In genomic region chr2:10375024-10375372, GRCm38 (mm10) we compare ENCODE assay signal across 7 mouse cellular contexts. TPM values are rescaled to one million over a fixed set of nuclear protein-coding genes. Genes with fewer than 3 reads are reported as not detected.
DNase-seq lines count a peak whose midpoint lies in the region; ATAC-seq and TF ChIP-seq lines count a peak whose summit lies in the region.

No protein-coding gene starts in this region.

- intact Hi-C loops in left cerebral cortex, postnatal 36 days (cut with DNase I), result loop anchor here (10.0 kb wide), 1 partner anchor 210 kb away; no protein-coding TSS in a partner anchor

- H3K4me1 ChIP-seq in lung, adult 2 months (ENCODE audit: control insufficient read depth, insufficient read depth, low read length), result peaks cover 8% of the 10 kb centered on the region
- peaks cover 28% of the 10 kb centered on the region for H3K4me1 ChIP-seq in embryonic facial prominence, embryonic 10.5 days
- H3K4me1 ChIP-seq in heart, embryonic 14.5 days (ENCODE audit: control insufficient read depth in 2 of 2, insufficient read depth in 2 of 2, low read length in 2 of 2), result peaks cover 9 to 11% of the 10 kb centered on the region in 2 experiments
- peaks cover 15% of the 10 kb centered on the region; the same call in 1 of the 2 replicates for H3K4me1 ChIP-seq in neural tube, embryonic 12.5 days

- TF ChIP-seq POLR2A in lung, adult 2 months (IDR thresholded peaks at IDR 0.05; ENCODE audit: borderline replicate concordance, extremely low read depth, low read depth, low read length), result no peak

- peak overlapping the region; percentile 58 for H3K9ac ChIP-seq in heart, embryonic 14.5 days (ENCODE audit: low read length)
- peak overlapping the region; percentile 45 for H3K9ac ChIP-seq in neural tube, embryonic 12.5 days

- H3K4me2 ChIP-seq in heart, embryonic 14.5 days (ENCODE audit: low read length), result peak overlapping the region; percentile 99
- H3K4me2 ChIP-seq in neural tube, embryonic 12.5 days (replicated peaks), result peak overlapping the region; percentile 94

- no peak for DNase-seq in lung, adult 2 months
- no peak for DNase-seq in lung, postnatal 14 days
- peak; percentile 61 for DNase-seq in embryonic facial prominence, embryonic 10.5 days (ENCODE audit: low spot score)
- peak; percentile 39 to 44 for DNase-seq in left cerebral cortex, postnatal 36 days (ENCODE audit: low spot score in 2 of 2)
- DNase-seq in urinary bladder, postnatal 10 days (ENCODE audit: low spot score), result no peak

- H3K4me3 ChIP-seq in lung, adult 2 months (replicated peaks; ENCODE audit: extremely low read depth, low read depth, low read length), result peak overlapping the region; percentile 2
- H3K4me3 ChIP-seq in embryonic facial prominence, embryonic 10.5 days, result peak overlapping the region; percentile 68
- peak overlapping the region; percentile 67 to 81 for H3K4me3 ChIP-seq in heart, embryonic 14.5 days (ENCODE audit: control insufficient read depth in 1 of 2, insufficient read depth in 1 of 2, low read depth in 1 of 2, low read length in 2 of 2)
- peak overlapping the region; percentile 48 for H3K4me3 ChIP-seq in neural tube, embryonic 12.5 days

- 2% methylated on average over 22 of the region's 22 CpGs for WGBS in lung, adult 2 months
- WGBS in embryonic facial prominence, embryonic 10.5 days, result under 1% methylated on average over 22 of the region's 22 CpGs
- WGBS in heart, embryonic 14.5 days, result under 1% methylated on average over 22 of the region's 22 CpGs
- WGBS in neural tube, embryonic 12.5 days, result under 1% methylated on average over 22 of the region's 22 CpGs

- no peaks in the 10 kb centered on the region for H3K9me3 ChIP-seq in embryonic facial prominence, embryonic 10.5 days
- H3K9me3 ChIP-seq in heart, embryonic 14.5 days (ENCODE audit: control insufficient read depth, low read length), result no peaks in the 10 kb centered on the region
- no peaks in the 10 kb centered on the region for H3K9me3 ChIP-seq in neural tube, embryonic 12.5 days

- ATAC-seq in heart, embryonic 14.5 days (ENCODE audit: insufficient number of reproducible peaks, insufficient read depth, low FRiP score, low read depth), result no peak
- peak; percentile 30; the same call in 1 of the 2 replicates for ATAC-seq in neural tube, embryonic 12.5 days (ENCODE audit: low FRiP score, low read depth)

- no peaks in the 10 kb centered on the region for H3K36me3 ChIP-seq in embryonic facial prominence, embryonic 10.5 days (replicated peaks)
- H3K36me3 ChIP-seq in heart, embryonic 14.5 days (ENCODE audit: control insufficient read depth, insufficient read depth, low read length), result no peaks in the 10 kb centered on the region
- H3K36me3 ChIP-seq in neural tube, embryonic 12.5 days, result no peaks in the 10 kb centered on the region

- H3K27ac ChIP-seq in embryonic facial prominence, embryonic 10.5 days (replicated peaks), result no peak overlapping the region
- H3K27ac ChIP-seq in heart, embryonic 14.5 days (replicated peaks in 1 of 2; ENCODE audit: control insufficient read depth in 1 of 2, insufficient read depth in 1 of 2, low read depth in 2 of 2, low read length in 2 of 2), result no peak overlapping the region
- H3K27ac ChIP-seq in neural tube, embryonic 12.5 days, result no peak overlapping the region

- no peak for TF ChIP-seq CTCF in lung, adult 2 months (IDR thresholded peaks at IDR 0.05; ENCODE audit: insufficient read depth, low read length)

- peaks cover 68% of the 10 kb centered on the region for H3K27me3 ChIP-seq in embryonic facial prominence, embryonic 10.5 days (replicated peaks; ENCODE audit: low read depth, poor library complexity, severe bottlenecking)
- H3K27me3 ChIP-seq in heart, embryonic 14.5 days (ENCODE audit: control insufficient read depth, insufficient read depth, low read length), result peaks cover 47% of the 10 kb centered on the region
- H3K27me3 ChIP-seq in neural tube, embryonic 12.5 days (replicated peaks), result peaks cover 34% of the 10 kb centered on the region

RNA-seq across cellular contexts. Expression of gene Sfmbt2, which starts 4.7 kb away (rescaled TPM):
- polyA plus RNA-seq in lung, adult 2 months (2012; rRNA removed), result 0.42 and 0.46 TPM in 2 replicates
- 1.3 and 1.5 TPM in 2 replicates for polyA plus RNA-seq in embryonic facial prominence, embryonic 10.5 days (2016; fragmentation: Nextera tagmentation; extraction: Ambion mirVana)
- polyA plus RNA-seq in heart, embryonic 14.5 days (2014; fragmentation: Nextera tagmentation; extraction: Ambion mirVana), result 1.6 and 1.7 TPM in 2 replicates
- 1 to 10 TPM; 3.7 to 4.6 TPM for total RNA-seq in left cerebral cortex, postnatal 36 days (2021)
- polyA plus RNA-seq in neural tube, embryonic 12.5 days (2016; fragmentation: Nextera tagmentation; extraction: Ambion mirVana), result 2.4 and 2.8 TPM in 2 replicates

Comparison
In these comparisons a context has a peak if more than half of its experiments do, and no peak if none do; other contexts are left out.
1. DNase-seq: peak in embryonic facial prominence, embryonic 10.5 days (single experiment) and left cerebral cortex, postnatal 36 days (2 of 2); none in lung, adult 2 months (single experiment), lung, postnatal 14 days (single experiment) and urinary bladder, postnatal 10 days (single experiment).
2. H3K4me3 ChIP-seq: peak in every context shown above with its lines; median percentile 74 in heart, embryonic 14.5 days; 68 in embryonic facial prominence, embryonic 10.5 days; 48 in neural tube, embryonic 12.5 days; 2 in lung, adult 2 months.